Mouse (Mus musculus) layer of hippocampus, postnatal 25 days (tissue): ENCODE measurements around the gene Prss57. TPM values are rescaled to one million over a fixed set of nuclear protein-coding genes. Genes with fewer than 3 reads are reported as not detected.

Experiments
- total RNA-seq, 2 experiments: library from RNA; stranded (reverse); gene quantifications; 2 replicates each; pipeline ENCODE4 v1.2.3; 2021

The Prss57 gene
- total RNA-seq, 2 experiments from 2014 or later, result 0.30 to 0.33 TPM

Other genes starting within 250 kb of the Prss57 start
- 10 to 100 TPM; 53.2 to 56.4 TPM for gene Mier2, start 235.8 kb downstream of the Prss57 start, total RNA-seq
- under 1 TPM in 1 of 2 experiments, not detected in 1; 0.44 TPM for gene Theg, start 203.6 kb downstream of the Prss57 start, total RNA-seq
- 10 to 100 TPM; 12.1 to 12.3 TPM for gene C2cd4c, start 176.9 kb downstream of the Prss57 start, total RNA-seq
- gene Shc2, start 153.0 kb downstream of the Prss57 start, total RNA-seq, result 10 to 100 TPM; 39.2 to 48.2 TPM
- under 1 TPM in 1 of 2 experiments, not detected in 1; 0.22 TPM for gene Odf3l2, start 145.2 kb downstream of the Prss57 start, total RNA-seq
- not detected for gene Madcam1, start 126.4 kb downstream of the Prss57 start, total RNA-seq
- 10 to 100 TPM; 74.9 to 79.7 TPM for gene Tpgs1, start 121.6 kb downstream of the Prss57 start, total RNA-seq
- 10 to 100 TPM; 67.1 to 77.7 TPM for gene Cdc34, start 108.8 kb downstream of the Prss57 start, total RNA-seq
- 1 to 10 TPM; 2.4 to 3.1 TPM for gene Gzmm, start 101.9 kb downstream of the Prss57 start, total RNA-seq
- gene Bsg, start 86.5 kb downstream of the Prss57 start, total RNA-seq, result 100 to 1,000 TPM; 610 to 665 TPM
- 100 to 1,000 TPM; 108 to 110 TPM for gene Hcn2, start 74.3 kb downstream of the Prss57 start, total RNA-seq
- 10 to 100 TPM; 39.2 to 44.6 TPM for gene Polrmt, start 44.4 kb downstream of the Prss57 start, total RNA-seq
- 1 to 10 TPM; 1.0 to 1.5 TPM for gene Fgf22, start 35.9 kb downstream of the Prss57 start, total RNA-seq
- gene Rnf126, start 24.0 kb downstream of the Prss57 start, total RNA-seq, result 10 to 100 TPM; 82.7 to 92.9 TPM
- 1 to 10 TPM; 1.2 to 2.1 TPM for gene Fstl3, start 13.7 kb downstream of the Prss57 start, total RNA-seq
- gene Palm, start 2.6 kb upstream of the Prss57 start, total RNA-seq, result 100 to 1,000 TPM; 307 to 325 TPM
- under 1 TPM; 0.66 to 0.89 TPM for gene Misp, start 30.0 kb upstream of the Prss57 start, total RNA-seq
- 10 to 100 TPM; 44.0 to 66.0 TPM for gene Ptbp1, start 63.5 kb upstream of the Prss57 start, total RNA-seq
- 1 to 10 TPM; 1.1 to 1.4 TPM for gene Prtn3, start 83.5 kb upstream of the Prss57 start, total RNA-seq
- gene Plppr3, start 83.7 kb upstream of the Prss57 start, total RNA-seq, result 10 to 100 TPM; 32.4 to 34.4 TPM
- not detected for gene Elane, start 95.3 kb upstream of the Prss57 start, total RNA-seq
- not detected for gene Cfd, start 99.9 kb upstream of the Prss57 start, total RNA-seq
- gene Med16, start 118.0 kb upstream of the Prss57 start, total RNA-seq, result 10 to 100 TPM; 55.5 to 56.2 TPM
- gene Gm26602, start 119.9 kb upstream of the Prss57 start, total RNA-seq, result not detected
- 1 to 10 TPM; 6.6 to 6.7 TPM for gene Kiss1r, start 126.0 kb upstream of the Prss57 start, total RNA-seq
- gene R3hdm4, start 130.2 kb upstream of the Prss57 start, total RNA-seq, result 100 to 1,000 TPM; 428 to 450 TPM
- 1 to 10 TPM; 4.6 to 6.9 TPM for gene Arid3a, start 136.1 kb upstream of the Prss57 start, total RNA-seq
- gene Wdr18, start 169.2 kb upstream of the Prss57 start, total RNA-seq, result 10 to 100 TPM; 42.9 to 45.8 TPM
- gene Grin3b, start 179.8 kb upstream of the Prss57 start, total RNA-seq, result under 1 TPM; 0.12 to 0.15 TPM
- gene Tmem259, start 193.4 kb upstream of the Prss57 start, total RNA-seq, result 100 to 1,000 TPM; 125 to 131 TPM
- 1 to 10 TPM; 5.8 to 6.0 TPM for gene Cnn2, start 197.6 kb upstream of the Prss57 start, total RNA-seq
- 10 to 100 TPM in 1 of 2 experiments, 1 to 10 TPM in 1; 9.6 to 10.2 TPM for gene Abca7, start 205.5 kb upstream of the Prss57 start, total RNA-seq
- 1 to 10 TPM; 3.3 to 4.3 TPM for gene Arhgap45, start 225.7 kb upstream of the Prss57 start, total RNA-seq
- 10 to 100 TPM; 86.6 to 91.0 TPM for gene Polr2e, start 248.8 kb upstream of the Prss57 start, total RNA-seq